Mouse (Mus musculus): ENCODE results near the gene Gm10272. TPM values are rescaled to one million over a fixed set of nuclear protein-coding genes. Genes with fewer than 3 reads are reported as not detected.
"Not testable (repeated sequence)": the region's sequence is repeated elsewhere in the genome, so short reads cannot be mapped to it uniquely, and the experiment has no call there.

Gene Gm10272
- total and polyA plus RNA-seq, 3 experiments = not detected

- Histone ChIP-seq H3K9me3 (replicated peaks; ENCODE audit: insufficient read depth, low read length) (no peaks in the 10 kb centered on the region), H3K4me1 (ENCODE audit: control insufficient read depth in 1 of 2, insufficient read depth in 2 of 2, low read length in 2 of 2) (no peaks in the 10 kb centered on the region), H3K27ac (ENCODE audit: control insufficient read depth, low read depth, low read length) (no peak within 1 kb of the TSS), H3K79me2 (ENCODE audit: control insufficient read depth, insufficient read depth, low read length, poor library complexity) (no peaks in the 10 kb centered on the region), H3K4me3 (ENCODE audit: control insufficient read depth in 1 of 2, insufficient read depth in 1 of 2, low read depth in 2 of 2, low read length in 2 of 2) (no peak within 1 kb of the TSS), H3K9ac (ENCODE audit: control insufficient read depth, low read depth, low read length, poor library complexity, severe bottlenecking) (no peak within 1 kb of the TSS), H3K27me3 (ENCODE audit: control insufficient read depth in 1 of 2, insufficient read depth in 2 of 2, low read length in 2 of 2) (peaks cover 2 to 5% of the 10 kb centered on the region in 2 experiments; a peak in 3 of 4 replicates), H3K36me3 (ENCODE audit: control insufficient read depth in 1 of 2, insufficient read depth in 2 of 2, low read length in 2 of 2) (no peaks in the 10 kb centered on the region)
- DNase-seq (ENCODE audit: low read depth, low spot score) = peak; percentile 9
- TF ChIP-seq CTCF (IDR thresholded peaks at IDR 0.05 in 2 of 3, conservative IDR thresholded peaks at IDR 0.05 in 1 of 3; ENCODE audit: control insufficient read depth in 1 of 3, insufficient read depth in 1 of 3, low read depth in 2 of 3, low read length in 3 of 3, poor library complexity in 1 of 3, severe bottlenecking in 1 of 3) = no peak
These were observed 9.3 kb upstream of the Gm10272 start, which contains the start of gene Gm9508 for GRCm38 (mm10) chr10:77697133-77697532. Gm9508 (minus strand) TSS chr10:77697233.

- H3K4me3 ChIP-seq (ENCODE audit: control insufficient read depth in 1 of 2, insufficient read depth in 1 of 2, low read depth in 2 of 2, low read length in 2 of 2) = no peak overlapping the region
- TF ChIP-seq MAFK (IDR thresholded peaks at IDR 0.05; ENCODE audit: borderline replicate concordance, low read depth, low read length) (no peak), SMC3 (IDR thresholded peaks at IDR 0.05; ENCODE audit: low read depth, low read length) (peak; percentile 24), CTCF (IDR thresholded peaks at IDR 0.05 in 2 of 3, conservative IDR thresholded peaks at IDR 0.05 in 1 of 3; ENCODE audit: control insufficient read depth in 1 of 3, insufficient read depth in 1 of 3, low read depth in 2 of 3, low read length in 3 of 3, poor library complexity in 1 of 3, severe bottlenecking in 1 of 3) (peak in 1 of 3 experiments; percentile 22; a peak in 1 of 6 replicates)
- H3K36me3 ChIP-seq (ENCODE audit: control insufficient read depth in 1 of 2, insufficient read depth in 2 of 2, low read length in 2 of 2) = peaks cover 0 to 2% of the 10 kb centered on the region in 2 experiments; a peak in 1 of 4 replicates
- no peak for DNase-seq (ENCODE audit: low read depth, low spot score)
- H3K27ac ChIP-seq (ENCODE audit: control insufficient read depth, low read depth, low read length) = no peak overlapping the region
- H3K9ac ChIP-seq (ENCODE audit: control insufficient read depth, low read depth, low read length, poor library complexity, severe bottlenecking) = no peak overlapping the region
- no peaks in the 10 kb centered on the region for H3K9me3 ChIP-seq (replicated peaks; ENCODE audit: insufficient read depth, low read length)
- peaks cover 0 to 5% of the 10 kb centered on the region in 2 experiments; a peak in 1 of 4 replicates for H3K4me1 ChIP-seq (ENCODE audit: control insufficient read depth in 1 of 2, insufficient read depth in 2 of 2, low read length in 2 of 2)
- no peaks in the 10 kb centered on the region for H3K79me2 ChIP-seq (ENCODE audit: control insufficient read depth, insufficient read depth, low read length, poor library complexity)
- no peaks in the 10 kb centered on the region for H3K27me3 ChIP-seq (ENCODE audit: control insufficient read depth in 1 of 2, insufficient read depth in 2 of 2, low read length in 2 of 2)
These were observed 3.4 kb downstream of the Gm10272 start for GRCm38 (mm10) chr10:77709831-77710230.

DNA sequence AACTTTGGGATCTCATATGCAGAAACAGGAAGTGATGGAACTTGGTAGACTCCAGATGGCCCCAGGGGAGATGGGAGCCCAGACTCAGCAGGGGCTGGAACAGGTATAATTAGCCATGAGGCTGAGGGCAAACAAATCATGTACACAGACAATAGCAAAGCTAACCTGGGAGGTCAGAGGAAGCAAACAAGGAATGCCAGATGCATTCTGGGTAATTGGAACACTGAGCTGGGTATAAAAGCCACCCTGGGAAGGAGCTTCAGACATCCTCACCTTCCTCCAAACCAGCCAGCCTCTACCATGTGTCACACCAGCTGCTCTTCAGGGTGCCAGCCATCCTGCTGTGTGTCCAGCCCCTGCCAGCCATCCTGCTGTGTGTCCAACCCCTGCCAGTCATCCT, 4.7 kb downstream of the Gm10272 start, which contains the start of gene Gm10024:
Gene Gm10024 (plus strand): TSS at position 301 of the 400 bp plus-strand sequence.
- H3K4me3 ChIP-seq (ENCODE audit: control insufficient read depth in 1 of 2, insufficient read depth in 1 of 2, low read depth in 2 of 2, low read length in 2 of 2); H3K79me2 ChIP-seq (ENCODE audit: control insufficient read depth, insufficient read depth, low read length, poor library complexity); H3K4me1 ChIP-seq (ENCODE audit: control insufficient read depth in 1 of 2, insufficient read depth in 2 of 2, low read length in 2 of 2); H3K27me3 ChIP-seq (ENCODE audit: control insufficient read depth in 1 of 2, insufficient read depth in 2 of 2, low read length in 2 of 2); H3K9ac ChIP-seq (ENCODE audit: control insufficient read depth, low read depth, low read length, poor library complexity, severe bottlenecking); H3K9me3 ChIP-seq (replicated peaks; ENCODE audit: insufficient read depth, low read length); DNase-seq (ENCODE audit: low read depth, low spot score); H3K27ac ChIP-seq (ENCODE audit: control insufficient read depth, low read depth, low read length); H3K36me3 ChIP-seq (ENCODE audit: control insufficient read depth in 1 of 2, insufficient read depth in 2 of 2, low read length in 2 of 2): not testable (repeated sequence)

- H3K27ac ChIP-seq (ENCODE audit: control insufficient read depth, low read depth, low read length) = no peak overlapping the region
- no peak overlapping the region for H3K9ac ChIP-seq (ENCODE audit: control insufficient read depth, low read depth, low read length, poor library complexity, severe bottlenecking)
- peak; percentile 67 for DNase-seq (ENCODE audit: low read depth, low spot score)
- H3K4me3 ChIP-seq (ENCODE audit: control insufficient read depth in 1 of 2, insufficient read depth in 1 of 2, low read depth in 2 of 2, low read length in 2 of 2) = no peak overlapping the region
- no peaks in the 10 kb centered on the region for H3K79me2 ChIP-seq (ENCODE audit: control insufficient read depth, insufficient read depth, low read length, poor library complexity)
- peaks cover 0 to 5% of the 10 kb centered on the region in 2 experiments; a peak in 1 of 4 replicates for H3K4me1 ChIP-seq (ENCODE audit: control insufficient read depth in 1 of 2, insufficient read depth in 2 of 2, low read length in 2 of 2)
- peaks cover 0 to 2% of the 10 kb centered on the region in 2 experiments; a peak in 1 of 4 replicates for H3K27me3 ChIP-seq (ENCODE audit: control insufficient read depth in 1 of 2, insufficient read depth in 2 of 2, low read length in 2 of 2)
- H3K9me3 ChIP-seq (replicated peaks; ENCODE audit: insufficient read depth, low read length) = no peaks in the 10 kb centered on the region
- TF ChIP-seq GATA1 (IDR thresholded peaks at IDR 0.05; ENCODE audit: low read depth, low read length) (0 out of 2 replicates have a peak, but pooled peaks have one; percentile 23), NRF1 (IDR thresholded peaks at IDR 0.05; ENCODE audit: insufficient read depth, low read depth, low read length, poor library complexity, severe bottlenecking) (no peak)
- peaks cover 0 to 2% of the 10 kb centered on the region in 2 experiments; a peak in 1 of 4 replicates for H3K36me3 ChIP-seq (ENCODE audit: control insufficient read depth in 1 of 2, insufficient read depth in 2 of 2, low read length in 2 of 2)
These were observed 7.3 kb downstream of the Gm10272 start for GRCm38 (mm10) chr10:77713734-77714133.
